Mouse (Mus musculus) T-helper 2 cell (primary cell): ENCODE results near the gene Jmjd8.

Experiments used
- in situ Hi-C: fragments of 300-600 bp; cut with MboI, MseI; formaldehyde crosslinking; loops from one replicate; pipeline ENCODE4 v1.15.1; 2025; ENCODE audit warnings: high pct_unique_total_duplicates

Gene Jmjd8

GRCm38 (mm10) chr17:25844396-25844901, 15.8 kb downstream of the Jmjd8 start, which contains the start of gene Rhot2:
TSS of gene Rhot2 (minus strand) at chr17:25844851.
- in situ Hi-C loops: loop anchor here (25.0 kb wide), 1 partner anchor 1993 kb away; the partner anchor contains the start of gene Snrpc

GRCm38 (mm10) chr17:25860229-25860628, 31.6 kb downstream of the Jmjd8 start:
- in situ Hi-C loops: loop anchor here (25.0 kb wide), 1 partner anchor 1398 kb away; the partner anchor contains the start of genes Bricd5, E4f1 and Pgp

GRCm38 (mm10) chr17:25860832-25861703, 32.4 kb downstream of the Jmjd8 start, which contains the start of gene Wdr90:
TSS of gene Wdr90 (minus strand) at chr17:25861501.
- in situ Hi-C loops: loop anchor here (25.0 kb wide), 1 partner anchor 1399 kb away; the partner anchor contains the start of genes Bricd5, E4f1 and Pgp

GRCm38 (mm10) chr17:25861704-25862612, 33.3 kb downstream of the Jmjd8 start:
- in situ Hi-C loops: loop anchor here (25.0 kb wide), 1 partner anchor 1400 kb away; the partner anchor contains the start of genes Bricd5, E4f1 and Pgp

- in situ Hi-C loops: loop anchor here (25.0 kb wide), 1 partner anchor 1401 kb away; the partner anchor contains the start of genes Bricd5, E4f1 and Pgp
These were observed 35.0 kb downstream of the Jmjd8 start for GRCm38 (mm10) chr17:25863681-25864080.

GRCm38 (mm10) chr17:25864311-25864710, 35.6 kb downstream of the Jmjd8 start:
- in situ Hi-C loops: loop anchor here (25.0 kb wide), 1 partner anchor 1402 kb away; the partner anchor contains the start of genes Bricd5, E4f1 and Pgp

GRCm38 (mm10) chr17:25865288-25865687, 36.6 kb downstream of the Jmjd8 start:
- in situ Hi-C loops: loop anchor here (25.0 kb wide), 1 partner anchor 1403 kb away; the partner anchor contains the start of genes Bricd5, E4f1 and Pgp

- in situ Hi-C loops: loop anchor here (25.0 kb wide), 1 partner anchor 1404 kb away; the partner anchor contains the start of genes Bricd5, E4f1 and Pgp
These were observed 37.5 kb downstream of the Jmjd8 start for GRCm38 (mm10) chr17:25866172-25866571.

- in situ Hi-C loops: loop anchor here (25.0 kb wide), 1 partner anchor 1405 kb away; the partner anchor contains the start of genes Bricd5, E4f1 and Pgp
These were observed 38.8 kb downstream of the Jmjd8 start for GRCm38 (mm10) chr17:25867509-25867835.

- in situ Hi-C loops: loop anchor here (25.0 kb wide), 1 partner anchor 1406 kb away; the partner anchor contains the start of genes Bricd5, E4f1 and Pgp
These were observed 39.4 kb downstream of the Jmjd8 start for GRCm38 (mm10) chr17:25867836-25868600.

GRCm38 (mm10) chr17:25868601-25869191, 40.0 kb downstream of the Jmjd8 start, which contains the start of gene Mcrip2:
TSS of gene Mcrip2 (minus strand) at chr17:25868764.
- in situ Hi-C loops: loop anchor here (25.0 kb wide), 1 partner anchor 1406 kb away; the partner anchor contains the start of genes Bricd5, E4f1 and Pgp

- in situ Hi-C loops: loop anchor here (25.0 kb wide), 1 partner anchor 1407 kb away; the partner anchor contains the start of genes Bricd5, E4f1 and Pgp
These were observed 40.8 kb downstream of the Jmjd8 start for GRCm38 (mm10) chr17:25869498-25869897.

- in situ Hi-C loops: loop anchor here (5.0 to 25.0 kb wide), 2 partner anchors 38 to 1408 kb away; partner anchors contain the start of genes Bricd5, E4f1, Pgp and Stub1
These were observed 41.3 kb downstream of the Jmjd8 start for GRCm38 (mm10) chr17:25869954-25870353.

GRCm38 (mm10) chr17:25871566-25871965, 42.9 kb downstream of the Jmjd8 start:
- in situ Hi-C loops: loop anchor here (5.0 to 25.0 kb wide), 2 partner anchors 39 to 1409 kb away; partner anchors contain the start of genes Bricd5, E4f1, Pgp and Stub1

- in situ Hi-C loops: loop anchor here (5.0 to 25.0 kb wide), 2 partner anchors 40 to 1410 kb away; partner anchors contain the start of genes Bricd5, E4f1, Pgp and Stub1
These were observed 44.0 kb downstream of the Jmjd8 start for GRCm38 (mm10) chr17:25872676-25873075.

- in situ Hi-C loops: loop anchor here (5.0 to 25.0 kb wide), 2 partner anchors 41 to 1411 kb away; partner anchors contain the start of genes Bricd5, E4f1, Pgp and Stub1
These were observed 44.9 kb downstream of the Jmjd8 start for GRCm38 (mm10) chr17:25873405-25874147.

- in situ Hi-C loops: loop anchor here (5.0 to 25.0 kb wide), 2 partner anchors 42 to 1412 kb away; partner anchors contain the start of genes Bricd5, E4f1, Pgp and Stub1
These were observed 45.6 kb downstream of the Jmjd8 start for GRCm38 (mm10) chr17:25874148-25874720.
